Mouse (Mus musculus) cerebellum, postnatal 36 days (tissue): ENCODE measurements at regions not wholly inside any gene's neighbourhood (a gene's known extent, or its start where the extent isn't known, plus 50 kb on each side); places are given as distances from the start of the nearest gene placed in this dataset.
A peak's percentile ranks its signal among the peaks of the same experiment; 100 is the strongest.

Source experiments
- DNase-seq, 2 experiments: peaks; one replicate each; pipeline ENCODE4 v3.0.0; 2021 to 2022; ENCODE audit warnings: mixed read lengths in 2 of 2

DNA sequence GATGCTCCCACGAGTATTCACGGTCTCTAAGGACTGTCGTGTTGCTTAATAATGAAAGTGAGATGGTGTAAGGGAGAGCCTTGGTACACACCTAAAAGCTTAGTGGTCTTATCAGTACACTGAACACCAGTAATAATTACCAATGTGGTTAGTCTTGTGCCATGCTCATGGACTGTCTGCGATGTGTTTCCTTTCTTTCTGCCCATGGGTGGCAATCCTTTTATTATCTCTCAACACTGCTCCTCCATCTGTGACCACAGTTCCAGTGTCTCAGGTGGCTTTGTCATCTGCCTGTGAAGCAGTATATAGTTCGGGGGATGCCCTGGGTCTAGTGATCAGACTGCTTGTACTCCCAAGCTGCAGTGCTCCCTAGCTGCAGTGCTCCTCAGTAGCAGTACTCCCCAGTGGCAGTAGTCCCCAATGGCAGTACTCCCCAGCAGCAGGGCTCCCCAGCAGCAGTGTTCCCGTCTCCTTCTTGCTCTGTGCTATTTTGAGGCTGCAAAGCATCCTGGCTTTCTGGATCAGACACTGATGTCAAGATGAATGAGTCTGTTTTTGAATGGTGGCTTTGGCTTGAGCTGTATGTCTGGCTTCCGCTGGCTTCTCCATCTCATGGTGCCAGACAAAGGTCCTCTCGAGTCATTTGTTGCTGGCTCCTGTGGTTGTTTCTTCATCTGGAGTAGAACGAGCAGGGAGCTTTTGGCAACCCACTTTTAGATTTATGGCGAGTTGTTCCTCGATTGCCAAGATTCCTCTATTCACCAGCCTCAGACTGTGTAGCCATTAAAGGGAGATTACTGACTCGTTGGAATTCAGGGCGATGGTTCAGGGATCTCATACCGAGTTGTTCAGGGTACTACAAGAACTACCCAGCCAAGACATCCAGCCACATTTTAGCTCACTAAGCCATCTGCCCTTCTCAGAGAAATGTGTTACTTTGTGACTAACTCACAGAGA is 88.4 kb upstream of the Plxnc1 start:
- no peak for DNase-seq

DNA sequence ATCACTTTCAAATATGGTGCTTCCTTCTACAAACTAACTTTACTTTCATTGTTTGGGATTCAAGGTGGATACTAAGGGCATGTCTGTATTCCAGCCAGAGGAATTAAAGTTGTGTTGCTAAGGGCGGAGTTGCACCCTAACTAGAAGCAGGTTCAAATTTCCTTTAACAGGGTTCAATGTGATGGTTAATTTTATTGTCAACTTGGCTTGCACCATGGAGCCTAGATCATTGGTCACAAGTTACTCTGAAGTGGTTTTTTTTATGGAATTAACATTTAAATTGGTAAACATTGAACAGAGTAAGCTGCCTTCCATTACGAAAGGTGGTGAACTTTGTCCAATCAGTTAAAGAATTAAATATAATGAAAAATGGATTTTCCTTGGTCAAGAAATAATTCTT is 86.7 kb upstream of the Plxnc1 start:
- no peak for DNase-seq

DNA sequence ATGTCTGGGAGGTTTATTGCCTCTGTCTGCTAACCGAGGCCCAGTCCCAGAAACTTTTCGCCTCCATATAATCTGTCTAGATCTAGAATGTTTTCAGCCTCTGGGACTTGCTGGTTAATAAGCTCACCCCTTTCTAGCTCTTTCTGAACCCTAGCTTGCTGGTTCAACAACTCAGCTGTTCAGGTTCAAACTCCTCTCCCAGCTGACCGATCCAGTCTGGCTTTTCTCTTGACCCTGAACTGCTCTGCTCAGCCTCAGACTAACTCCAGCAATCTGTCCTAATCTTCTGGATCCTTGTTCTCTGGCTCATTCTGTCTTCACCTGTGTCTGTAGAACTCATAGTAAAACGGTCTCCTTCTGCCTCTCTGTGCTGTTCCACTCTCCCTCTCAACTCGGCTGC is 86.2 kb upstream of the Plxnc1 start:
- no peak for DNase-seq

DNA sequence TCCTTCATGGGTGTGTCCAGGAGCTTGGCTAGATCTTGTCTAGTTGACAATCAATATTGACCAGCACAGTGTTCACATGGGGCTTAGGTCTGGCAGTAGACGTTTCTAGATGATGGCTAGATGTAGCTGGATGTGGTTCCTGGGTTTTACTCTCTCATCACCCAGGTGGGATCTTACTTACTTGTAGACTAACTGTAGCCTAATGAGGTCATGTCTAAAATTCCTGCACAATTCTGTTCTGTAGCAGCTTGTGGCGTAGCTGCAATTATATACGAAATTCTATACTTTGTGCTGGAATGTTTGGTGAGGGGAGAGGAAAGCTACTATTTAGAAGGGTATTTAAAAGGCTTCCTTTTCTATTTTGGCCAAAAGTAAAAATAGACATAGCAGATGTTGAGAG is 84.9 kb upstream of the Plxnc1 start:
- no peak for DNase-seq

DNA sequence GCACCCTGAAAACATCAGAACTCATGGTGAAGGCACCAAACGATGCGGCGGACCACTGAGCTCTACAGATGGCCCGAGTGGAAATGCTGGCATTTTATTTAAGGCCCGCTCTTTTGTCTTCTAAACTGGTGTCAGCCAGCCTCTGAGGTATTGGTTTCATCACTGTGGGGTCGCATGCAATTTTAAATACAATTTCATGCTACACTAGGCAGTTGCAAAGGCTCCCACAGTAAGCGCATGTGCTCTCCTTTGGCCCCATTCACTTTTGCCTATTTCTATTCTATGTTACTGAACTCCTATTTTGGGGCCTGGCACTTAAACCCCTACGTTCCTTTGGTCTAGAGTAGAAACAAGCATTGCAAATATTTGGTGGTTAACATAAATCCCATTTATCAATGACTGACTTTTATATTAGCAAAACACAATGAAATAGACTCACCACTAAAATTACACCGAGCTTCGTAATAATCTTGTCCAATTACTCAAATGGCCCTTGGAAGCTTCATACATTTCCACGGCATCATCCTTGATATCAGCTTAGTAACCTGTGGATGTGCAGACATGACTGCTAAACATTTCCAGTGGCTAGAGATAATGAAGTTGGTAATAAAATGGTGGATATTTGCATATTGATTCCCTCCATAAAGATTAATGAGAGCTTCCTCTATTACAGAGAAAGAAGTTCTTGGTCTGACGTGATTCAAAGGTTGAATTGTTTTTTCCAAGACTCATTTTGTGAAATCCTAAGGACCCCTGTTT is 81.1 kb upstream of the Plxnc1 start:
- no peak for DNase-seq

DNA sequence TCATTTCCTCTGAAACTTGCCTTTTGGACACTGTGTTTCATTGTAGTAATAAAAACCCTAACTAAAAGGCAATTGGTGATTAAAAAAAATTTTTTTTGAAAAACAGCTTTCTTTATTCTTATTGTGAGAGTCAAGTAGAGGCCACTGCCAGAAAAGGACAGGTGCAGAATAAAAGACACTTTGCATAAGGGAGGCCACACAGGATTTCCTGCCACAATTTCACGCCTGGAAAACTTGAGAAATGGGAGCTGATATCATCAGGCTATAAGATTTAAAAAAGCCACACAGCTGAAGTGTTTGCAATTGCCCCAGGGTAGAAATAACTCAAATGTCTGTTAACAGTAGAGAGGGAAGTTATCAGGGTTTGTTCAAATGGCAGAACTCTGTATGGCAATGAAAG is 76.6 kb upstream of the Plxnc1 start:
- no peak for DNase-seq

DNA sequence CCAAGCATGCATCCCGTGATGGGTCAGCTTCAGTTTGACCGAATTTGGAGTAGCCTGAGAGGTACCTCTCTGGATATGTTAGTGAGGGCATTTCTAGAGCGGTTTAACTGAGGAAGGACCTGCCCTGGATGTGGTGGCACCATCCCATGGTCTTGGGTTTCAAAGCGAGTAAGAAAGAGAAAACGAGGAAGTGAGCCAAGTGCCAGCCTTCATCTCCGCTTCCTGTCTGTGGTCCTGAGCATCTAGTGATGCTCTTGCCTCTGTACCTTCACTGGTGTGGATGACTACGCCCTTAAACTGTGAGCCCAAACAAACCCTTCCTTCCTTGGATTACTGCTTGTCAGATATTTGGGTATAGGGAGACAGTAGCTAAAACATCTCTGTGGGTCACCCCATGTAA is 72.3 kb upstream of the Plxnc1 start:
- DNase-seq, result no peak

DNA sequence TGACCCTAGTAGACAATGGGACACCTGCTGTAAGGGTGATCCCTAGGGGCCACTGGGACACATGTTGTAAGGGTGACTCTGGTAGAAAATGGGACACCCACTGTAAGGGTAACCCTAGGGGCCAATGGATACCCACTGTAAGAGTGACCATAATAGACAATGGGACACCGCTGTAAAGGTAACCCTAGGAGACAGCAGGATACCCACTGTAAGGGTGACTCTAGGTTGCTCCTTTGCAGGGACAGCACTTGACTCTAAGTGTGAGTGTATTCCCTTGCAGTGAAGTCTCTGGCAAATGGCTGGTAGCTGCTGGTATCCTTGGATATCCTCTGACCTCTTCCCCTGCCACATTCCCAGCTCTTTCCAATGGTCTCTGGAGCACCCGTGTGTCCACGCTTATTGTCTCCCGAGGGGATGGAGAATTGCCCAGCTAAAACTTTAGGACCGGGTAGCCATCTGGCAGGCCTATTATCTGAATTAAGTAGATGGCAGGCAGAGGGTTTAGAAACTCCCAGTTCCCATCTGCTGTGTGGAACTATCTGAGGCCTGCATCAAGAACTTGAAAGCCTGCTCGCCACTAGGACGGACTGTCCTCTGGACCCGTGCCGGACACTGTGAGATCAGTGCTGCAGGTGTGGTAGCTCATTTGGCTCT is 70.8 kb upstream of the Plxnc1 start:
- peak; percentile 36 to 37 for DNase-seq

DNA sequence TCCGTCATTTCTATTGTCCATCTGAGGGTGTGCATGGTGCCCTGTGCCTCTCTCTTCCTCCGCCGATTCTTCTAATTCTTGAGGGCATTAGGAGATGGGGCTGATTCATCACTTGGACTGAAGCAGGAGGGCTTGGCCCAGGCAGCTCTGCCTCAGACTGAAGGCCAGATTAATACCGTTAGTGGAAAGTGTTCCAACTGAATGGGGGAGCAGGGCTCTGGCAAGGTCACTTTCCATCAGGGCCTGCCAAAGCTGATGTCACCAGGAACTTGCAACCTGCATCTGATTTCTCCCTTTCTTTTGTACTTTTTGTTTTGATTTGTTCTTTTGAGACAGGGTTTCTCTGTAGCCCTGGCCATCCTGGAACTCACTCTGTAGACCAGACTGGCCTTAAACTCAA is 69.3 kb upstream of the Plxnc1 start:
- DNase-seq, result peak; percentile 57 to 62

DNA sequence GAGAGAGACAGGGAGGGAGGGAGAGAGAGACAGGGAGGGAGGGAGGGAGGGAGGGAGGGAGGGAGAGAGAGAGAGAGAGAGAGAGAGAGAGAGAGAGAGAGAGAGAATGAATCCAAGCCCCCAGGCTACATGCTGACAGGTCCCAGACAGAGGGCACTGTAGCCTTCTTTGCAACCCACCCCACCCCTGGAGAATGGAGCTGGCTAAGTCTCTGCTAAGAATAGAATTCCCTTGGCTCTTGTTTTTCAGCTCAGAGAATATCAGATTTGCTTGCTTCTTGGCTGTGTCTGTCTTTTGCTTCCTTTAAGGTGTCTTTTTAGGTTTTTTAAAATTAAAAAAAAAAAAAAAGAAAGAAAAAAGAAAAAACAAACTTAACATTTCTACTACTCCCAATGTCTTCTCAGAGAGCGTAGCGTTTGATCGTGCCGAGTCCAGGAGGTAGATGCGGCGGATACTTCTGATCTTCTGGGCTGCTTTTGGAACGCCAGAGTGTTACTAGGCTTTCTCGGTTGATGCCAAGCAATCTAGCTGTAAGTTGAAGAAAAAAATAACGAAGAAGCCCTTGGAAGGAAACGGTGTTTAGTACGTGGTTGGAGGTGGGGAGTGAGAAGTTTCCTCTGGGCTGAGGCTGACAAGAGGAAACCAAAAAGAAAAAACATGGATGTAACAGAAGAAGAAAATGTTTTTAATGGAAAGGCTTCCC is 68.7 kb upstream of the Plxnc1 start:
- DNase-seq, result no peak

DNA sequence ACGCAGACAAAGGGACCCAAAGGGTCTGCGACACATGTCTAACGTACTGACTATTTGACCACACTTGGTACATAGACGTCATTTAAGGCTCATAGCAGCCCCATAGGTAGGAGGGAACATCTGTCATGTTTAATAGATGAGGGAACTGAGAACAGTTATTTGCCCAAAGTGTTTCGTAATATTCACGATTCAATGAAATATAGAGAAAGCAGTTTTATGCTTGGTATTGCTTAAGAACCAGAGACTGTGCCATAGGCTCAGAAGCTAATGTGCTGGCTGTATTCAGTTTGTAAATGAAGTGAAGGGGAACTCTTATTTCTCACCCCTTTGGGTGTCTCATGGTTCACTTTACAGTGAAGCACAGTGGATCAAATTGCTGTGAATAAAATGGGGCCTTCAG is 65.7 kb upstream of the Plxnc1 start:
- no peak for DNase-seq

DNA sequence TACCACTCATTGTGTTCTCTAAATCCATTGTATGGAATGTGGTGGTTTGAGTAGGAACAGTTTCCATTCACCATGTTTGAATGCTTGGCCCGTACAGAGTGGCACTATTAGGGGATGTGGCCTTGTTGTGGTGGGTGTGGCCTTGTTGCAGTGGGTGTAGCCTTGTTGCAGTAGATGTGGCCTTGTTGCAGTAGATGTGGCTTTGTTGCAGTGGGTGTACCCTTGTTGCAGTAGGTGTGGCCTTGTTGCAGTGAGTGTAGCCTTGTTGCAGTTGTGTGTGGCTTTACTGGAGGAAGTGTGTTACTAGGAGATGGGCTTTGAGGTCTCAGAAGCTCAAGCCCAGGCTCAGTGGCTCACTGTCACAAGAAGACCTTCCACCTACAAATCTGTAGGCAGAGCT is 64.4 kb upstream of the Plxnc1 start:
- no peak for DNase-seq

DNA sequence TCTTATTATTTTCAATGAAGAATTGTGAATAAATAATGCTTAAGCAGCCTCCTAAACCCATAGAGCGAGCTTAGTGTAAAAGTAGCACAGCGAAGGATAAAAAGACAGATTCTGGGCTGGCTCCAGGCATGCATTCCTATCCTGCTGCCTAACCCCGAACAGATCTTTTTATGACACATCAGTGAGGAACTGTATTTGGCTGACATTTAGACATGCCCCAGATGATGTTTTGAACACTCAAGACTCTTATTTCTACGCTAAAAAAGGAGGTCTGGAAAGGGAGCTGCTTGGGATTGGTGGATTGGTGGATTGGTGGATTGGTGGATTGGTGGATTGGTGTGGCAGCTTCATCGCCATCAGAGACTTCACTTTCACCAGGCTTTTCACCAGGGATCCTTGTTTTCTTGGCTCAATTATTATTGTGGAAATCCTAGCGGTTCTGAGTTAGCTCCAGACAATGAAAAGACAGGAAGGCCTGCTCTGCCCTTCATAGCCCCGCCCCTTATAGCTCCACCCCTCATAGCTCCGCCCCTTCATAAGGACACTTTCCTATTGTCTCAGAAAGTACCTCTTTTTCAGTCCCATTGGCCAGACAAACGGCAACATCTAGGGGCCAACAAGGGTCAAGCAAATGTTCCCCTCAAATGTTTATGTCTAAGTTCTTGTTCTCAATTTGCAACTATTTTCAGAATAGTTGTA is 59.6 kb upstream of the Plxnc1 start:
- DNase-seq, result no peak

DNA sequence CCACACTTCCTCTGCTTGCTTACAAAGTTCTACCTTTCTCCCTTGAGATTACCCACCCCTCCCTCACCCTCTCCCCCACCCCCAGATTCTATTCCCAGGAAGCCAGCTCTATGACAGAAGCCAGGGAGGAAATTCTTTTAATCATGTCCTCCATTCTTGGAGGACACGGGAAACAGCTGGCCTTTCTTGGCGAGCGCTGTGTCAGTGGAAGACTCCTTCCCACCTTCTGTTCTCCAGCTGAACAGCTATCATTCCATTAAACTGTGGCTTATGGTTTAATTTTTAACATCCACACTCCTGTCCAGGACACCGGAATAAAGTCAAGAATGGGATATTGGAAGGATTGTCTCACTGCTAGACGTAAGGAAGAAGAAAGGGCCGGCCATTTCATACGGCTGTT is 59.0 kb upstream of the Plxnc1 start:
- no peak for DNase-seq

DNA sequence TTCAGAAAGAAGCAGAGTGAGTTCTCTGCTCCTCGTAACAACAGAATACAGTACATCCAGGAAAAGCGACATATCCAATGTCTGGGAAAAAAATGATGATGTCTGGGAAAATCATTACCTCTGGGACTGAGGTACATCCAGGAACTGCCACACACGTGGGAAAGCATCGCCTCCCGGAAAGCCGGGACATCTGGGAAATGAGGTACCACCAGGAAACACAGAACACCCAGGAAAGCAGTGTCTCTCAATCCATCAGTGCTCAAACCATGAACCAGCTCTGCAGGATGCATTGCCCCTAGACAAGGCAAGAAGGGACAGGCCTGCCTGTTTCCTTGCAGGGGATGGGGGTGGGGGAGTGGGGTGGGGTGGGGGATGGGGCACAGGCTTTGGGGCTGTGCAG is 57.0 kb upstream of the Plxnc1 start:
- DNase-seq, result no peak

DNA sequence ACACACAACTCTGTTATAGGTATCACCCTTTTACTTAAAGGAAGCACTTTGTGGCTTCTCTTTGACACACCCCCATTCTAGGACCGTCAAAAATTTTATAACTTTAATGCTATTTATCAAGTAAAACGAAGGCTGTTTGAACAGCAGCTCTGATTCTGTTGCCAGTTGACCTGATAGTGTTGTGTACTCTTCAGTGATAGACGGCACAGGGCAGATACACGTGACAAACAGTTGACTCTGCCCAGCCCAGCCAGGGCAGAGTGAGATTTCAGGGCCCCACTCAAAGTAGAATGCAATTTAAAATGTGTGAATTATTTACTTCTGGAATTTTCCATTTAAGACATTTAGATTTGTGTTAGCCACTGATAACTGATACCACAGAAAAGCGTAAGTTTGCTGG is 55.1 kb upstream of the Plxnc1 start:
- no peak for DNase-seq
